Mouse (Mus musculus) megakaryocyte, embryonic 14.5 days (primary cell): ENCODE measurements around the gene Rhob.

Experiments used
- FLI1 ChIP-seq: IDR thresholded peaks from 2 replicates; pipeline ENCODE4 v1.6.1; 2012; ENCODE audit warnings: low read length, inconsistent platforms, mixed read lengths
- GATA1 ChIP-seq: IDR thresholded peaks from 3 replicates; pipeline ENCODE4 v1.6.1; 2012; ENCODE audit warnings: mixed read lengths, low read length, inconsistent platforms, borderline replicate concordance

GRCm38 (mm10) chr12:8511037-8511882 lies 11.5 kb upstream of the Rhob start:
- no peak for TF ChIP-seq GATA1
- TF ChIP-seq FLI1: no peak
